Mouse (Mus musculus) small intestine, adult 2 months (tissue): Measurements from ENCODE around the gene Mndal.
"Not testable (repeated sequence)": the region's sequence is repeated elsewhere in the genome, so short reads cannot be mapped to it uniquely, and the experiment has no call there.

Source experiments
- CTCF ChIP-seq: fragments of 200-500 bp; IDR thresholded peaks from 2 replicates; pipeline ENCODE4 v1.5.1; 2012; ENCODE audit warnings: low read depth, mild to moderate bottlenecking, control low read depth, inconsistent platforms, low read length, moderate library complexity, mixed read lengths; ENCODE audit not compliant: insufficient replicate concordance, insufficient read length; ENCODE audit errors: extremely low read depth
- POLR2A ChIP-seq: fragments of 200-500 bp; IDR thresholded peaks from 2 replicates; pipeline ENCODE4 v1.6.1; 2012; ENCODE audit warnings: low read depth, mild to moderate bottlenecking, control low read depth, inconsistent platforms, low read length, moderate library complexity

- TF ChIP-seq POLR2A, CTCF: not testable (repeated sequence)
Observed at GRCm38 (mm10) chr1:173959998-173960397, 17.7 kb upstream of the Mndal start.
